Comparison of ENCODE assay signal across 7 mouse cellular contexts in genomic region chr13:21441207-21441572, GRCm38 (mm10). TPM values are rescaled to one million over a fixed set of nuclear protein-coding genes. Genes with fewer than 3 reads are reported as not detected.
DNase-seq lines count a peak whose midpoint lies in the region; ATAC-seq and TF ChIP-seq lines count a peak whose summit lies in the region.

No protein-coding gene starts in this region.

- no peak for DNase-seq in lung, adult 18-20 months
- no peak for DNase-seq in forebrain, embryonic 11.5 days (ENCODE audit: low spot score)
- DNase-seq in limb, embryonic 11.5 days (ENCODE audit: low spot score) = no peak
- DNase-seq in cerebellum, adult 11-12 months = no peak
- DNase-seq in right cerebral cortex, adult 2 months (ENCODE audit: low spot score in 2 of 2) = no peak

- no peak for ATAC-seq in lung, embryonic 15.5 days (ENCODE audit: borderline replicate concordance, extremely low read depth, low FRiP score, low TSS enrichment)
- peak; percentile 55 for ATAC-seq in forebrain, embryonic 11.5 days (replicated peaks; ENCODE audit: low FRiP score)
- peak; percentile 51 for ATAC-seq in limb, embryonic 11.5 days (ENCODE audit: insufficient number of reproducible peaks, low FRiP score, low TSS enrichment, low read depth)

- H3K4me3 ChIP-seq in lung, embryonic 15.5 days = peak overlapping the region; percentile 53
- peak overlapping the region; percentile 43 for H3K4me3 ChIP-seq in forebrain, embryonic 11.5 days (ENCODE audit: low read depth, low read length)
- peak overlapping the region; percentile 51 for H3K4me3 ChIP-seq in limb, embryonic 11.5 days (ENCODE audit: low read depth, low read length)
- H3K4me3 ChIP-seq in small intestine, adult 2 months (ENCODE audit: low read depth, low read length) = peak overlapping the region; percentile 72

- peaks cover 36% of the 10 kb centered on the region for H3K36me3 ChIP-seq in lung, embryonic 15.5 days
- H3K36me3 ChIP-seq in forebrain, embryonic 11.5 days (ENCODE audit: control insufficient read depth, insufficient read depth, low read length) = no peaks in the 10 kb centered on the region; the same call in 1 of the 2 replicates
- peaks cover 4% of the 10 kb centered on the region; the same call in 1 of the 2 replicates for H3K36me3 ChIP-seq in limb, embryonic 11.5 days (ENCODE audit: control insufficient read depth, insufficient read depth, low read length)
- H3K36me3 ChIP-seq in small intestine, adult 2 months (ENCODE audit: control insufficient read depth, insufficient read depth, low read length) = peaks cover 20% of the 10 kb centered on the region

- no peaks in the 10 kb centered on the region for H3K27me3 ChIP-seq in lung, embryonic 15.5 days
- H3K27me3 ChIP-seq in forebrain, embryonic 11.5 days (ENCODE audit: control insufficient read depth, insufficient read depth, low read length) = no peaks in the 10 kb centered on the region
- no peaks in the 10 kb centered on the region for H3K27me3 ChIP-seq in limb, embryonic 11.5 days (ENCODE audit: control insufficient read depth, insufficient read depth, low read length)
- no peaks in the 10 kb centered on the region for H3K27me3 ChIP-seq in small intestine, adult 2 months (ENCODE audit: control insufficient read depth, insufficient read depth, low read length)

- H3K9me3 ChIP-seq in lung, embryonic 15.5 days = no peaks in the 10 kb centered on the region
- H3K9me3 ChIP-seq in forebrain, embryonic 11.5 days (ENCODE audit: control insufficient read depth, low read length) = no peaks in the 10 kb centered on the region
- no peaks in the 10 kb centered on the region for H3K9me3 ChIP-seq in limb, embryonic 11.5 days (ENCODE audit: control insufficient read depth, low read length)

- H3K27ac ChIP-seq in lung, embryonic 15.5 days = peak overlapping the region; percentile 90
- H3K27ac ChIP-seq in forebrain, embryonic 11.5 days (ENCODE audit: low read depth, low read length) = no peak overlapping the region
- peak overlapping the region; percentile 64; the same call in 1 of the 2 replicates for H3K27ac ChIP-seq in limb, embryonic 11.5 days (replicated peaks; ENCODE audit: low read depth, low read length)
- H3K27ac ChIP-seq in small intestine, adult 2 months (ENCODE audit: insufficient read depth, low read depth, low read length) = 0 out of 2 replicates have a peak overlapping the region, but pooled peaks have one; percentile 10

- TF ChIP-seq POLR2A in small intestine, adult 2 months (IDR thresholded peaks at IDR 0.05; ENCODE audit: low read depth, low read length) = no peak

- WGBS in lung, embryonic 15.5 days = 17% methylated on average over 10 of the region's 10 CpGs
- 12% methylated on average over 10 of the region's 10 CpGs for WGBS in forebrain, embryonic 11.5 days
- WGBS in limb, embryonic 11.5 days = 13% methylated on average over 10 of the region's 10 CpGs
- WGBS in small intestine, adult 2 months = 28% methylated on average over 10 of the region's 10 CpGs

- H3K9ac ChIP-seq in lung, embryonic 15.5 days = peak overlapping the region; percentile 62; the same call in 1 of the 2 replicates
- H3K9ac ChIP-seq in forebrain, embryonic 11.5 days (ENCODE audit: low read length) = peak overlapping the region; percentile 68
- peak overlapping the region; percentile 76 for H3K9ac ChIP-seq in limb, embryonic 11.5 days (ENCODE audit: low read length)

- peaks cover 8% of the 10 kb centered on the region; the same call in 1 of the 2 replicates for H3K4me1 ChIP-seq in lung, embryonic 15.5 days
- no peaks in the 10 kb centered on the region for H3K4me1 ChIP-seq in forebrain, embryonic 11.5 days (replicated peaks; ENCODE audit: control insufficient read depth, insufficient read depth, low read length)
- H3K4me1 ChIP-seq in limb, embryonic 11.5 days (ENCODE audit: control insufficient read depth, insufficient read depth, low read length) = 0 out of 2 replicates have a peak, but pooled peaks cover 3% of the 10 kb centered on the region
- H3K4me1 ChIP-seq in small intestine, adult 2 months (ENCODE audit: control insufficient read depth, insufficient read depth, insufficient read length, low read length) = peaks cover 2% of the 10 kb centered on the region

- H3K4me2 ChIP-seq in lung, embryonic 15.5 days = peak overlapping the region; percentile 82
- peak overlapping the region; percentile 66 for H3K4me2 ChIP-seq in forebrain, embryonic 11.5 days (ENCODE audit: low read depth, low read length, severe bottlenecking)
- H3K4me2 ChIP-seq in limb, embryonic 11.5 days (ENCODE audit: low read depth, severe bottlenecking) = peak overlapping the region; percentile 83

- no peak for TF ChIP-seq CTCF in small intestine, adult 2 months (IDR thresholded peaks at IDR 0.05; ENCODE audit: extremely low read depth, insufficient read length, insufficient replicate concordance, low read depth, low read length)

RNA-seq across cellular contexts. Expression of gene Pgbd1, which starts 0.3 kb away (rescaled TPM):
- 2.8 and 3.0 TPM in 2 replicates for polyA plus RNA-seq in lung, embryonic 15.5 days (2015; fragmentation: Nextera tagmentation; extraction: Ambion mirVana)
- polyA plus RNA-seq in forebrain, embryonic 11.5 days (2014; fragmentation: Nextera tagmentation; extraction: Ambion mirVana) = 6.9 and 8.3 TPM in 2 replicates
- polyA plus RNA-seq in limb, embryonic 11.5 days (2014; fragmentation: Nextera tagmentation; extraction: Ambion mirVana) = 5.4 and 5.7 TPM in 2 replicates
- 0.30 TPM in 1 of 2 replicates, not detected in the other for polyA plus RNA-seq in small intestine, adult 2 months (2012; rRNA removed)

RNA-seq across cellular contexts. Expression of gene Zscan26, which starts 12.3 kb away (rescaled TPM):
- polyA plus RNA-seq in lung, embryonic 15.5 days (2015; fragmentation: Nextera tagmentation; extraction: Ambion mirVana) = 31.3 and 33.8 TPM in 2 replicates
- 19.5 and 22.2 TPM in 2 replicates for polyA plus RNA-seq in forebrain, embryonic 11.5 days (2014; fragmentation: Nextera tagmentation; extraction: Ambion mirVana)
- 22.0 and 25.6 TPM in 2 replicates for polyA plus RNA-seq in limb, embryonic 11.5 days (2014; fragmentation: Nextera tagmentation; extraction: Ambion mirVana)
- polyA plus RNA-seq in small intestine, adult 2 months (2012; rRNA removed) = 1.9 and 3.1 TPM in 2 replicates

RNA-seq across cellular contexts. Expression of gene Nkapl, which starts 27.1 kb away (rescaled TPM):
- polyA plus RNA-seq in lung, embryonic 15.5 days (2015; fragmentation: Nextera tagmentation; extraction: Ambion mirVana) = 3.1 and 3.8 TPM in 2 replicates
- 2.7 and 3.9 TPM in 2 replicates for polyA plus RNA-seq in forebrain, embryonic 11.5 days (2014; fragmentation: Nextera tagmentation; extraction: Ambion mirVana)
- polyA plus RNA-seq in limb, embryonic 11.5 days (2014; fragmentation: Nextera tagmentation; extraction: Ambion mirVana) = 2.5 and 2.8 TPM in 2 replicates
- 0.08 TPM in 1 of 2 replicates, not detected in the other for polyA plus RNA-seq in small intestine, adult 2 months (2012; rRNA removed)

RNA-seq across cellular contexts. Expression of gene Zkscan4, which starts 37.5 kb away (rescaled TPM):
- polyA plus RNA-seq in lung, embryonic 15.5 days (2015; fragmentation: Nextera tagmentation; extraction: Ambion mirVana) = 3.4 TPM in 2 replicates
- polyA plus RNA-seq in forebrain, embryonic 11.5 days (2014; fragmentation: Nextera tagmentation; extraction: Ambion mirVana) = 4.4 and 5.3 TPM in 2 replicates
- polyA plus RNA-seq in limb, embryonic 11.5 days (2014; fragmentation: Nextera tagmentation; extraction: Ambion mirVana) = 2.5 and 2.9 TPM in 2 replicates
- 0.06 and 0.16 TPM in 2 replicates for polyA plus RNA-seq in small intestine, adult 2 months (2012; rRNA removed)

RNA-seq across cellular contexts. Expression of gene Gm10065, which starts 38.1 kb away (rescaled TPM):
- polyA plus RNA-seq in lung, embryonic 15.5 days (2015; fragmentation: Nextera tagmentation; extraction: Ambion mirVana) = not detected in 2 replicates
- polyA plus RNA-seq in forebrain, embryonic 11.5 days (2014; fragmentation: Nextera tagmentation; extraction: Ambion mirVana) = not detected in 2 replicates
- polyA plus RNA-seq in limb, embryonic 11.5 days (2014; fragmentation: Nextera tagmentation; extraction: Ambion mirVana) = 0.67 TPM in 1 of 2 replicates, not detected in the other
- not detected in 2 replicates for polyA plus RNA-seq in small intestine, adult 2 months (2012; rRNA removed)
